Mouse (Mus musculus) pancreas, adult 10 weeks (tissue): ENCODE measurements around the gene Dalrd3. TPM values are rescaled to one million over a fixed set of nuclear protein-coding genes. Genes with fewer than 3 reads are reported as not detected.

ENCODE experiments used
- polyA plus RNA-seq: library from polyadenylated mRNA; stranded (reverse); fragments of 350-450 nt; fragmentation: Illumina TruSeq; extraction: RNeasy Lipid Tissue Mini Kit (QIAGEN cat#74804); gene quantifications from one replicate; pipeline ENCODE4 v1.2.3, GENCODE M21; 2015; ENCODE audit warnings: low read depth, low replicate concordance; ENCODE audit not compliant: insufficient read depth

The Dalrd3 gene
- 40.8 TPM for polyA plus RNA-seq

DNA sequence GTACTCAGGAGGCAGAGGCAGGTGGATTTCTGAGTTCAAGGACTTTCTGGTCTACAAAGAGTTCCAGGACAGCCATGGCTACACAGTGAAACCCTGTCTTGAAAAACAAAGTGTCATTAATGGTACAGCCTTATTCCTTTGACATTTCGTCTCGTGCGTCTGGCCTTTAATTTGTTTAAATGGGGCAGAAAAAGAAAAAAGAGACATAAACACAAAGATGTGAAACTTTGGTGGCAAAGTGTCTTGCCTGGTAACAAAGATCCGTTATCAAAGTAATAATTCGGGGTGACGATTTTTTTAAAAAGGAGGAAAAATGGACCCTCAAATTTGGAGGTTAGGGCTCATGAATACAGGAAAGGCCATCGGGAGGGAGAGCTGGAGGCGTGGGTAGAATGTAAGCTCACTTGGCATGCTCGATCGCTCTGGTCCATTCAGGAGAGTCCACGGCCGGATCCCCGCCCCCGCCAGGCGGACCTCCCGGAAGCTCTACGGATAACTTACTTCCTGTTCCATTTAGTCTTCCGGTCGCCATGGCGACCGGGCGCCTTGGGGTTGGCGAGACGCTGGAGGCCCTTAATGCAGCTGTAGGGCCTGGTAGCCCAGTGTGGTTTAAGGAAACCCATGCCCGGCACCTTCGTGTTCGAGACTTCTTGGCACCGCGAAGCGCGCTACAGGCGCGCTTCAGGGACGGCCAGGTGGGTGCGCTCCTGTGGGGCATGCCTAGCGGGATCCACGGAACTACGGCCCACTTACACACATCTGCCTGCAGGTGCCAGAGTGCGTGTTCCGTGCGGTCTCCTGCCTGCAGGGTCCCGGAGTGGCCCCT is at the start of gene Dalrd3:
Gene Dalrd3, plus strand, starts transcription at position 506 of the 826 bp plus-strand sequence.

DNA sequence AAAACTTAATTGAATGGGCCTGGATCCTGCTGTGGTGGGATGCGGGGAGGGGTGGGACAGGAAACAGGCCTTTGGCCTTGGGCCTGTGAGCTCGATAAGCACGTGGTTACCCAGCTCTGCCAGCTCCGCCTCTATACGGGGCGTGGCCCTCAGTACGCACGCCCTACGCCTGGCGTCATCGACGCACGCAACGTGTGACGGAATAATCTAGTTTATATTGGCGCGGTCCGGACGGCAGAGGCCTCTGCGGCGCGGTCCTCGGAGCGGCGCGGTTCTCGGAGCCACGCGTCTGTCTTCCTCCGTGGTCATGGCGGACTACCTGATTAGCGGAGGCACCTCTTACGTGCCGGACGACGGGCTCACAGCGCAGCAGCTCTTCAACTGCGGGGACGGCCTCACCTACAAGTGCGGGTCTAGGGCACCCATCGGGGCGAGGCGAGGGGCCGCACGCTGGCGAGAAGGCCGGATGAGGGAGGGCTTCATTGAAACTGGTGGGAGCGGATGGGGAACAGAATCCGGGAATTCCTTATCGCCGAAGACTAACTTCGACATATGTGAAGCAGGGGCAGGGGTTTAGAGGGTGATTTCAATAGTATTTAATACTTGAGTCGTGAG is 9.4 kb upstream of the Dalrd3 start, which contains the start of gene Impdh2:
Gene Impdh2, plus strand, starts transcription at position 60 of the 615 bp plus-strand sequence.

DNA sequence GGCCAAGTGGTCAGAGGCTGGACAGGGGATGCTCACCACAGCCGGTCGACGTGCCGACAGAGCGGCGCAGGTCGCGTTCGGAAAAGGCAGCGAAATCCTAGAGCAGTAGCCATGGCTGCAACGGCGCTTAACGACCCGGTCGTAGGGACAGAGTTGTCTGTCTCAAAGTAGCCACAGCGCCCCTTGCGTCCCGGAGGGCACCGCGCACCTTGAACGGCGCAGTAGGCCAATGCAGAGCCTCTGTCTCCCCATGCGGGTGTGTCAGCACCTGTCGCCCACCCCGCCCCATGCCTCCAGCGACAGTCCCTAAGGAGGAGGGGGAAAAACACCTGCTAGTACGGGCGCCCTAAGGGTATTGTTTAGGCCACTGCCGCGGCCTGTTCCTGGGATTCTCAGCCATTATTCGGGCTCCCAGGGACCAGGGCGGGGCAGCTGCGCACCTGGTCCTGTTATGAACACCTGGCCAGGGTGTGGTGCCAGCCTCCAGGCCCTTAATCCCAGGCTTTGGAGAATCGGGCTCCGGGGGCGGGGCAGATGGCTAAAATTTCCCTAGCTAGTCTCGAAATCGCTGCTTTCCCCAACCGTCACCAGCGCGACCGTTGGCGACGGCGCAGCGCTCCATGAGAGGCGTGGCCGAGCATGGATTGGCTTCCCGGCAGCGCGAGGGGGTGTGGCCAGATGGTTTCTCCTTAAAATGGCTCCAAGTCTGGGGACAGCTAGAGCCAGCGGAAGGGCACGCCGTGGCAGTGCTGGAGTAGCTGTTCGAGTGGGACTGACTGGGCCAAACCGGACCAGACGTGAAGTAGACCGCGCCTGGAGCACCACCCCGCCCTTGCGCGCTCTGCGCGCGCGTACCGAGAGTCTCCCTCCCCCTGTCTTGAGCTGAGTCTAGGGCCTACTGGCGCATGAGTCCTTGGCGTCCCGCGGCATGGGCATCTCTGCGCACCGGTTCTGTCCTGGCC is 2.6 kb upstream of the Dalrd3 start, which contains the start of gene Ndufaf3:
Gene Ndufaf3, minus strand, starts transcription at position 620 of the 962 bp plus-strand sequence.

DNA sequence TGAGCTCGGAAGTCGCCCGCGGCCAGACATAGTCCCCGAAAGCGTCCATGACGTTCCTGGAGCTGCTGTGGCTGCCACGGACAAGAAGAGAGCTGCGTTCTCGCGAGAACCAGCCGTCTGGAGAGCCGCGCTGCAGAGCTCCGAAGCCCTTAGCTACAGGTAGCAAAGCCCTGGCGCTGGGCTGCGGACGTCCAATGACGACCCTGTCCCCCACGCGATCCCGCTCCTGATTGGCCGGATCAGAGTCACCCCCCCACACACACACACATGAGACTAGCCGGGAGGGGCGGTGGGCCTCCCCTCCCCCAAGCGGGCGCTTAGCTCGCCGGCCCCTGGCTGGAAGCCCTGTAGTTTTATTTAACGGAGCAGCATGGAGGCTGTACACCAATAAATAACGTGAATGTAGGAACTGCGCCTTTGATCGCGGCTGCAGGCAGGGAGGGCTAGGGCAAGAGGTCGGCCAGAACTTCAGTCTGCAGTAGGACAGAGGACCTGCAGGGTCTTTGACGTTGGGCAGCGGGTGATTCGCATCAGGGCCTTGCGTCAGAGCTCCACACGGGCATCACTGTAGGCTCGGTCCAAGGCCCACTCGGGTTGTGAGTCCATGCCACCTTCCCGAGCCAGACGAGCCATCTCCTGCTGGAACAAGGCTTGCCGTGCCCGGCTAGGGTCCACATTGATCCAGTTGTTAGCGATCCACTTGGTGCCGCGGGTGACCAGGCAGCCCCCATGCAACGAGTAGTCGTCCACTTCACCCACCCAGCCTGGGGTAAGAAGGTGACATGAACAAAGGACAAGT is 9.1 kb downstream of the Dalrd3 start, which contains the start of gene Wdr6:
Gene Wdr6, minus strand, starts transcription at position 195 of the 799 bp plus-strand sequence.

DNA sequence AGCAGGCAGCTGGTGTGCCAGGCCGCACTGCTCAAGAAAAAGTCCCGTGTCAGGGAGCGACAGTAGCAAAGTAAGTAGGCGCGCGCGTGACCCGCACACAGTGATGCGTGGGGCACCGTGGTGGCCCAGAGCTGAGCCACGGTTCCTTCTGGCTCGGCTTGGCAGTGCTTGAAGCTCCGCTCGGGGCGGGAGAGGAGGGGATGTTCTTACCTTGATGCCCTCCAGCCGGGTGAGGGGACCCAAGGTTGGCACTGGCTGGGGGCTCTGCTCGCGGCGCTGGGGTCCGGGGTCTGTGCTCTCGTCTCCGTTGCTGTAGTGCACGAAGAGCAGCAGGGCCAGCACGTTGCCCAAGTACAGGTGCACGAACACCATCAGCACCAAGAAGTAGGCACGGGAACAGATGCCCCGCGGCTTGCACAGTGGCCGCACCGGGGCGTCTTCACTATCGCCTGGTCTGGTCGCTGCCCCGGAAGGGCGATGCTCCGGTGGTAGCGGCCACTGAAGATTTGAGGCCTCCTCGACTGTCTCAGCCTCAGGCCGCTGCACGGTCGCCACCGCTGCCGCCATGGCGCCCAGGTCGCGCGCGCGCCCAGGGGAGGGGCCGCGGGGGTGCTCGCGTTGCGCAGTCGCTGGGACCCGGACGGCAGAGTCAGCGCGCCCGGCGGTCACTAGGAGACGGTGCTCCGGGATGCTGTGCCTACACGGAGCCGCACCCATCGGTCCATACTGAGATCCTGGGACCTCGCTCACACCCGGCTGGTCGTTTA is 27.5 kb downstream of the Dalrd3 start, which contains the start of gene P4htm:
Gene P4htm, minus strand, starts transcription at position 670 of the 767 bp plus-strand sequence.

Other genes with a start within 250 kb of the Dalrd3 start
- 93.4 TPM for gene Gpx1, start 231.0 kb upstream of the Dalrd3 start, polyA plus RNA-seq
- gene Usp4, start 222.0 kb upstream of the Dalrd3 start, polyA plus RNA-seq = 34.3 TPM
- gene 1700102P08Rik, start 177.1 kb upstream of the Dalrd3 start, polyA plus RNA-seq = 1.3 TPM
- not detected for gene Ccdc36, start 141.4 kb upstream of the Dalrd3 start, polyA plus RNA-seq
- not detected for gene BC048562, start 133.4 kb upstream of the Dalrd3 start, polyA plus RNA-seq
- gene Ccdc71, start 109.4 kb upstream of the Dalrd3 start, polyA plus RNA-seq = 7.4 TPM
- 9.8 TPM for gene Klhdc8b, start 108.3 kb upstream of the Dalrd3 start, polyA plus RNA-seq
- 36.8 TPM for gene Lamb2, start 90.2 kb upstream of the Dalrd3 start, polyA plus RNA-seq
- 39.8 TPM for gene Usp19, start 79.3 kb upstream of the Dalrd3 start, polyA plus RNA-seq
- gene Qars, start 62.2 kb upstream of the Dalrd3 start, polyA plus RNA-seq = 48.0 TPM
- gene Qrich1, start 53.1 kb upstream of the Dalrd3 start, polyA plus RNA-seq = 23.8 TPM
- 25.0 TPM for gene Impdh2, start 9.6 kb upstream of the Dalrd3 start, polyA plus RNA-seq
- gene Ndufaf3, start 2.5 kb upstream of the Dalrd3 start, polyA plus RNA-seq = 4.8 TPM
- 9.3 TPM for gene Wdr6, start 8.9 kb downstream of the Dalrd3 start, polyA plus RNA-seq
- gene P4htm, start 27.8 kb downstream of the Dalrd3 start, polyA plus RNA-seq = 2.9 TPM
- 9.1 TPM for gene Arih2, start 79.5 kb downstream of the Dalrd3 start, polyA plus RNA-seq
- 4.5 TPM for gene Slc25a20, start 92.2 kb downstream of the Dalrd3 start, polyA plus RNA-seq
- 5.3 TPM for gene Prkar2a, start 119.4 kb downstream of the Dalrd3 start, polyA plus RNA-seq
- gene Ip6k2, start 213.9 kb downstream of the Dalrd3 start, polyA plus RNA-seq = 40.4 TPM
- 4.9 TPM for gene Nckipsd, start 238.5 kb downstream of the Dalrd3 start, polyA plus RNA-seq